Mouse (Mus musculus) E14TG2a.4 (cell line): Measurements from ENCODE around the gene Cbx8.

Experiments used
- CTCF ChIP-seq: conservative IDR thresholded peaks from 2 replicates; pipeline ENCODE4 v1.5.1; 2014; ENCODE audit warnings: low read length
- NANOG ChIP-seq: IDR thresholded peaks from 2 replicates; pipeline ENCODE4 v1.6.1; 2014; ENCODE audit warnings: borderline replicate concordance, low read length, mixed read lengths

DNA sequence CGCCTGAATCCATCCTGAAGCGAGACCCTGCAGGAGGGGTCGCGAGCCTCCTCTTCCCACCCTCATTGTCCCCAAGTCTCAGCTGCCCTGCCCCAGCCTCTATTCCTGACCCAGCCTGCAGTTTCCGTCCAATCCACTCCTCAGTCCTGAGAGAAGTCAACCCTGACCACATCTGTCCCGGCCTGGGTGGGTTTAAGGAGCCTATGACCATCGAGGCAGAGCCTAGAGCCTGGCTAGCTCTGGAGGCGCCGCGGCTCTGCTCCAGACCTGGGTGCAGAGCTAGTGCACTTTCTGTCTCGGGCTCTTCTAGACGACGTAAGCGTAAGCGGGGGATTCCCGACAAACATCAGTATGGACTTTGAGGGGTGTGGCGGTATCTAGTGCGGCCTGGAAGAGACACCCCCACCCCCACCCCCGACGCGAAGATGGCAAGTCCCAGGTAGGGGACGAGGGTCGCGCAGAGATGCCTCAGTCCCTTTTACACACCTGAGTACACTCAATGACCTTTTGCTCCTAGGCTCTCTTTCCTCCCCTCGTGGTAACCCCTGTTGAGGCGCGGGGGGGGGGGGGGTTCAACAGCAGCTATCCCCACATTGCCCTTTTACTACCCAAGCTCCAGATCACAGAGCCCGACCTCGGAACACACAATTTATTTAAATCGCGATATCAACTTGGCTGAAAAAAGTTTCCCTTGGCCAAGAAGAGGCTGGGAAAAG, 1.1 kb upstream of the Cbx8 start:
- TF ChIP-seq CTCF (no peak), NANOG (no peak)
